Mouse (Mus musculus): Measurements from ENCODE around the gene Dhdh.
A peak's percentile ranks its signal among the peaks of the same experiment; 100 is the strongest.

Gene Dhdh

GRCm38 (mm10) chr7:45454971-45455370 is 33.6 kb downstream of the Dhdh start:
- DNase-seq (ENCODE audit: low read depth, low spot score): no peak

- DNase-seq (ENCODE audit: low read depth, low spot score): peak; percentile 92
These were observed 37.1 kb downstream of the Dhdh start for GRCm38 (mm10) chr7:45451344-45451982.

DNA sequence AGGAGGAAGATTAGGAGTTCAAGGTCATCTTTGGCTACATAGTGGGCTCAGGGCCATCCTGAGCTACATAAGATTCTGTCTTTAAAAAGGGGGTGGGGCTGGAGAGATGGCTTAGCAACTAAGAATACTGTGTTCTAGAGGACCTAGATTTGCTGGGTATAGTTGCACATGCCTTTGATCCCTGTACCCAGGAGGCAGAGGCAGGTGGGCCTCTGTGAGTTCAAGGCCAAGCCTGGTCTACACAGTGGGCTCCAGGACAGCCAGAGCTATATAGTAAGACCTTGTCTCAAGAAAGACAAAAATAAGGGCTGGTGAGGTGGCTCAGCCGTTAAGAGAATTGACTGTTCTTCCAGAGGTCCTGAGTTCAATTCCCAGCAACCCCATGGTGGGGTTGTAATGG is 38.6 kb downstream of the Dhdh start:
- no peak for DNase-seq (ENCODE audit: low read depth, low spot score)

DNA sequence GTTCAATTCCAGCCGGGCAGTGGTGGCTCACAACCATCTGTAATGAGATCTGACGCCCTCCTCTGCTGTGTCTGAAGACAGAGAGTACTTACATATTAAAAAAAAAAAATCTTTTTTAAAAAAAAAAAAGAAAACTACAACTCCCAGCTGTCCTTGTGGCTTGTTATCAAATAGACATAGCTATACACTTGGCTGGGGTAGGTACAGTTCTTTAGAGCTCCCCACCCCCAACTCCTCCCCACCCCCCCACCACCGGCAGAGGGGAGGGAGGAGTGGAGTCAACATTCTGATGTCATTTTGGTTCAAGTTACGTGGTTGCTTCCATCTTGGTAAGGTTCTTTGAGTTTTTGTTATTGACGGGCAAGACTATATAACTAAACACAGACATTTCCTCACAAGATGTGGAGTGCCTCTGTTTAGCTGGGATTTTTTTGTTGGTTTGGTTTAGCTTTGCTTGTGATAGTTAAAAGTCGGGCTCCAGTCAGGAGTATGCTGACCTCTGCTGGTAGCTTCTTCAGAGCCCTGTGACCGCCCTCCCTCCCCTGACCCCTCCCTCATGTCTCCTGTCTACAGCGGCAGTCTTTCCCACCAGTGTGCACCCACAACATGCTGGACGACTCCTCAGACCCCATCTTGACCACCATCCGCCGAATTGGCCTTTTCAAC is 41.1 kb downstream of the Dhdh start:
- DNase-seq (ENCODE audit: low read depth, low spot score): peak; percentile 68

DNA sequence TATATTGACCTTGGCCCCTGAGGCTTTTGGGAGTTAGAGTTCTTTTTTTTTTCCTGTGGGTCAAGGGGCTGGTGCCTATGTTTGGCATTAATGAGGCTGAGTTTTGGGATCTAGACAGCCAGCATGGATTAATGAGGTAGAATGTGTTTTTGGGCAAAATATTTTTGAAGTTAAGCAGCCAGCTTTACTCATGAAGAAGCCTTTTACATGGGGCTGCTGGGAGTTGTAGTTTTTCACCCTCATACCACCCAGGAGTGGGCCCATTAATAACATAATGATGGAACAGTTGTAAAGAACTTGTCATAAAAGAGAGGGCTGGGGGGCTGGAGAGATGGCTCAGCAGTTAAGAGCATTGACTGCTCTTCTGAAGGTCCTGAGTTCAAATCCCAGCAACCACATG is 42.0 kb downstream of the Dhdh start:
- no peak for DNase-seq (ENCODE audit: low read depth, low spot score)

DNA sequence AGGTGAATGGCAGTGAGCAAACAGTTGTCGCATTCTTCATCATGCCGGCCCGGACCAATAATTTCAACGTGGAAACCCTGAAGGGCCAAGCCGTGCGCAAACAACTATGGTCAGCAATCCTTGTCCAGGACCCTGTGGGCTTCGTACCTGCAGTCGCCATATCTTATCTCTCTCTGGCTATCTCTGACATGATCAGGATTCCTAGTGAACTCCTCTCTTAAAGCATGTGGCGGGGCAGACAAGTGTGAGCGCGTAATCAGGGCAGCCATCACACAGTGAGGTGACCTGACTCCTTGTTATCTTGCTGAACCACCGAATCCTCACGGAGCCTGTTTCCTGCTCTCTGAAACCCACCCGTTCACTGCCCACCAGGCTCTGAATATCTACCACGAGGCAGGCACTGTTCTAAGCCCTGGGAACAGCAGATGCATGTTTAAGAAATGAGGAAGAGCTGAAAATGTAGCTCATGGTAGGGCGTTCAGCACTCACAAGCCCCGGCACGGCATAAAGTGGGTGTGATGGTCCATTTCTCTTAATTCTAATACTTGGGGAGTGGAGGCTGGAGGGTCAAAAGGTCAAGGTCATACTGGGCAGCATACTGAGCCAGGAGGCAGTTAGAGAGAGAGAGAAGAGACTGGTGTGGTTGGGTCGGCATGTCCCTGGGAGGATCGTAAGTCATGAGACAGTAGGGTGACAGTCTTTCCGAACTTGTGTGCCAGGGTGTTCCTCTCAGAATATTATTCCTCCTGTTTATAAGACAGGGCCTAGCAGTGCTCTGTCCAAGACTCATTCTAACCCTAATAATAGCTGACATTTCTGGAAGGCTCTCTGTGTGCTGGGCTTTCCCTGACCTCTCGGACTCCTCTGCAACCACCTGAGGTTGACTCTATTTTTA is 44.8 kb downstream of the Dhdh start:
- no peak for DNase-seq (ENCODE audit: low read depth, low spot score)

DNA sequence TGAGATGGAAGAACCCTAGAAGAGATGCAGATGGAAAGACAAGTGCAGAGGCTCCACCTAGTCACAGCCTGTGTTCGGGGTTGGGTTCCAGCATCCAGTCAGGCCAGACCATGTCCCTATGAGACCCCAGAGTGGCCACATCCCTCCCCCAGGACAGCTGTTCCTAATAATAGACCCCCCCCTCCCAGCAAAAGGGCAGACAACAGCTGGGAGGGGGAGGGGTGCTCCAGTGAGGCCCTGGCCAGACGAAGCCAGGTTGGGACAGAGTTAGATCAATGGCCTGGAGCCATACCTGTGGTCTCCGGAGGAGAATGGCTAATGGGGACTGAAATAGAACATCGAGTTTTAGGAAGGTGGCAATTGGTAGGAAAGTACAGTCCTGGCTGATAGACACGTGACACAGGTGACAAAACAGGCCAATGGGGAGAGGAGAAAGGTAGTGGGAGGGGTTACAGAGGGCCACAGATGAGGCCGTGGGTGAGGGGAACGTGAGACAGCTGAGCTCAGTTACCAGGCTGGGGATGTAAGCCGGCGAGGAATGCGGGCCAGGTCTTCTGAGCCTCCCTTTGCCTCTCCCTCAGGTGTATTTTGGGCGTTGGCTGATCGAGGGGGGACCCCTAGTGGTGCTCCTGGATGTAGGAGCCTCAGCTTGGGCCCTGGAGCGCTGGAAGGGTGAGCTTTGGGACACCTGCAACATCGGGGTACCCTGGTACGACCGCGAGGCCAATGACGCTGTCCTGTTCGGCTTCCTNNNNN is 50.9 kb downstream of the Dhdh start, which contains the start of gene Ruvbl2:
Ruvbl2 (minus strand) TSS at position 576 of the 756 bp plus-strand sequence.
- DNase-seq (ENCODE audit: low read depth, low spot score): peak; percentile 82

DNA sequence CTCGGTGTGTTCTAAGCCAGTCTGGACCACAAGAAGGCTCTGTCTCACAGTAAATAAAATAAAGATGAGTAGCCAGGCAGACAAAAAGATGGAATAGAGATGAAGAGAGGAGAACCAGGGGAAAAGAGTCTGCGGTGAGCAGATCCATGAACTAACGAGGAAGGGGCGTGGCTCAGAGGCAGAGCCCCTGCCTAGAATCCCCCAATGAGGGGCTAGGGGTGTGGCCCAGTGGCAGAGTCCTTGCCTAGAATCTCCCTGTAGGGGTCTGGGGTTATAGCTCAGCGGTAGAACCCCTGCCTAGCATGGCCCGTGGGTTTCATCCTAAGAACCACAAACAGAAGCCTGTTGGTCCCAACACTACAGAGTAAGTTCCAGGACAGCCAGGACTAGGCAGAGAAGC is 51.6 kb downstream of the Dhdh start:
- peak; percentile 77 for DNase-seq (ENCODE audit: low read depth, low spot score)

DNA sequence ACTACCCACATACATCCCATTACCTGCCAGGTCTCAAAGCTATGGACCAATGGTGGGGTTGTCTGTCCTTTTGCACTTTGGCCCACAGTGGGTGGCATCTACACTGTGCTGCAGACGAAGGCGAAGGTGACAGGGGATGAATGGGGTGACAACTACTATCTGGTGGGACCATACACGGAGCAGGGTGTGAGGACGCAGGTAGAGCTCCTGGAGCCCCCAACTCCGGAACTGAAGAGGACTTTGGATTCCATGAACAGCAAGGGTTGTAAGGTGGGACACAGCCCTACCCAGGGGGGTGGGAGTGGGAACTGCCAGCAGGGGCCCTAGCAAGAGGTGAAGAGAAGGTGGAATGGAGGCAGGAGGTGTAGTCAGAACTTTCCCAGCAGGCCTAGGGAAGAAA is 52.2 kb downstream of the Dhdh start:
- no peak for DNase-seq (ENCODE audit: low read depth, low spot score)

GRCm38 (mm10) chr7:45435038-45435437 is 53.6 kb downstream of the Dhdh start:
- DNase-seq (ENCODE audit: low read depth, low spot score): no peak

GRCm38 (mm10) chr7:45434203-45435015 is 54.2 kb downstream of the Dhdh start, which contains the start of gene Gys1:
Gene Gys1, plus strand, starts transcription at chr7:45434844.
- peak; percentile 100 for DNase-seq (ENCODE audit: low read depth, low spot score)

DNA sequence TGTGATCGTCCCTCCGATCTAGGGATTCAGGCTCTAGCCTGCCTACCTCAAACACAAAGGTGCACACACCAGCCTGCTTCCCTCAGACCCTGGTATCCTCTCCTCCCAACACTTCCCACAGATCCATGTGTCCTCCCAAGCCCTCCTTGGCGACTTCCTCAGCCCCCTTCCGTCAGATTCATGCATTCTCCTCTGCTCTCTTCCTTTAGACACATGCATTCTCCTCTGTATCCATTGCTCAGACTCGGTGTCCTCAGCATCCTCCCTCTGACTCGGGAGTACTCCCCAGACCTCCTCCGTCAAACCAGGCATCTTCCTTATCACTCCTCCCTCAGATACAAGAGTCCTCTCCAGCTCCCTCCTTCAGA is 54.8 kb downstream of the Dhdh start:
- no peak for DNase-seq (ENCODE audit: low read depth, low spot score)

DNA sequence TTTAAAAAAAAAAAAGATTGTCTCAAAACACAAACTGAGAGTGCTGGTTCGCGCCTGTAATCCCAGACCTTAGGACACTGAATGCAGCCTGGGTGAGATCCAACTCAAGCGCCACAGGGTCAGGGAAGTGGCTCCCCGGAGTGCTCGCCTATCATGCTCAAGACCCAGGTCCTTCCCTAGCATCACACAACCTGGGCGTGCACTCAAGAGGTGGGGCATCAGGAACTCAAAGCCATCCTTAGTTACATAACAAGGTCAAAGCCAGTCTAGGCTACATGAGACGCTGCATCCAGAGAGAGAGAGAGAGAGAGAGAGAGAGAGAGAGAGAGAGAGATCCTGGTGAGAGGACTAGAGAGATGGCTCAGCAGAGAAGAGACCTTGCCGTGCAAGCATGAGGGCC is 62.0 kb downstream of the Dhdh start:
- DNase-seq (ENCODE audit: low read depth, low spot score): no peak

- no peak for DNase-seq (ENCODE audit: low read depth, low spot score)
These were observed 67.4 kb downstream of the Dhdh start for GRCm38 (mm10) chr7:45421194-45421593.
